Mouse (Mus musculus) liver (tissue): ENCODE measurements at regions not wholly inside any gene's neighbourhood (a gene's known extent, or its start where the extent isn't known, plus 50 kb on each side); places are given as distances from the start of the nearest gene placed in this dataset.
A peak's percentile ranks its signal among the peaks of the same experiment; 100 is the strongest.

Experiments used
- DNase-seq: peaks from one replicate; pipeline ENCODE4 v3.0.0-alpha.2; 2020; ENCODE audit warnings: mixed read lengths

DNA sequence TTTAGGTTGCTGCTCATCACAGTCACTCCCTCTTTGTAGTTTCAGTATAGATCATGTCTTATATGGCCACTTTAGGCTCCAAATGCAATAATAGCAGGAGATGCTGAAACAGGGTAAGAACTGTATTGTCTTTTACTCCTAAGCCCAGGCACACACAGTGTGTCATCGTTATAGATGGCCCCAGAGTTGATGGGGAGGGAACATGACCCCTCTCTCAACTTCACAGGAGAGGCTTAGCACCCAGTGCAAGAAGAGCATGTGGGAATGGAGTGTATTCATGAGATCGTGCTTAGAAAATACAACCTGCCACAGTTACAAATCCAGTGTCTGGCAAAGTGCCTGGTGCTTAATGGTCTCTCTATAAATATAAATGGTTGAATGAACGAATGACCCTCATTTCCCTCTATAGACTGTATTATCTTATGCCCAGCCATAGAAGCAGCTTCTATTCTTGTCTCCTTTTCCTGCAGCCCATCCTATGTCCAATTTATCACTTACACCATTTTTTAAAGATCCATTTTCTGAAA is 363.0 kb downstream of the Sorl1 start:
- DNase-seq: no peak

DNA sequence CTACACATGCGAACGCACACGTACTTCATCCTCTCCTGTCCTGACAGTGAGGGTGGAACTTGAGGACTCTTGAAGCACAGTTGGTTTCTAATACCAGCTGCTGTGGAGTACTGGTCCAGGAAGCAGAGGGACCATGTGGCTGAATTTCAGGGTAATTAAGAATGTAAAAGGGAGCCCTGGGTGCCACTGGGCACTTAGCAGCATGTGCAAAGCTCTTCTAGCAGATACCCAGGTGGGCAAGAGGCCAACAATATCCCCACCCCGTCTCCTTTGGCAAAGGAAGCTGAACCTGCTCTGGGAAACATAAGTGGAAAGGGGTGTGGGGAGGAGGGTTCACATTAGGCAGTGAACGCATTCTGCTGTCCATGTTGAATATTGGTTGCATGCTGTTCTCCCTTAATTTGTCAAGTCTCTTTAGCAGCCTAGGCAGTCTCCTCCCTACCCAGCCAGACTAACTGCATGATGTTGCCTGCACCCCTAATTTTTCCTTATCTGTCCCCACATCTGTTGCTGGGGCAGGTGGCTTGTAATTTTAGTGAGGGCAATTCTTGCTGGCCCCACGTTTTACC is 369.6 kb downstream of the Sorl1 start:
- no peak for DNase-seq

DNA sequence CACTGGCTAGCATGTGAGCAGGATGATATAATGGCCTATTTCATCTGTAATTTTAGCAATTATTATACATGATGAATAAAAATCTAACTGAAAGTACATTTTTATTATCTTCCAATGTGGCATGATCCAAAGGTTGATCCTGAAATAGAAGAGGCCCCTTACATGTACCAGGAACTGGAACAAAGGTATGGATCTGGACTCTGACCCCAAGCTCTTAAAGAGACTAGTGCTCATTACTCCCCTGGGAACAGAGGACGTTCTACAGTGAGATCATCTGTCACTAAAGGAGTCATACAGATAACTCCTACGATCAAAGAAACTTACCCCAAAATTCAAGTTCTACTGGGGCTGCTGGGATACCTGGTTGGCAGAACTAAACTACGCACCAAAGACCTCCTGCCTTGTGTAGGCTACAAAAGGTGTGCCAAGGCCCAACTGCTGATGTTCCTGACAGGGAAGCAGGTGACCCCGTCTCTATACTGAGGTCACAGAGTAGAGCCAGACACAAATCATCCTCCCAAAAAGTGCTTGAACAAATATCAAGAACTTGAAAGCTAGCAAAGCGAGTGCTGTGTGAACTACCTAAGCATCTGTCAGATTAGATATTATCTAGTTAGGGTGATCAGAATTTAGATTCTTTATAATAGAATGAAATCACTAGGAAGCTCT is 378.0 kb downstream of the Sorl1 start:
- no peak for DNase-seq

DNA sequence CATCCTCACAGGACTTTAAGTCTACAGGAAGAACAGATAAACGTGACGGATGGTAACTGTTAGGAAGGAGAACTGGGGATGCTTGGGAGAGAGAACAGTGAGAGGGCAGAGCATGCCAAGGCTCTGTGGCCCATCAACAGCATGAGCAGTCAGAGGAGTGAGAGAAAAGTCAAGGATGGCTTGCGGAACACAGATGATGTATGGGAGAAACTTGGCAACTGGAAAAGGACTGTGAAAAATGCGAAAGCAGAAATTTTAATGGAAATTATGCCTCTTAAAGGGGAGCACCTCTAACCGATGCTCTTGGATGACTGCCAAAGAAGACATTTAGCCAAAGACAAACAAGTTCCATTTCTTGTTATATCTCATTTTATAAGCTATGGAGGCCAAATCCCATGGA is 382.6 kb downstream of the Sorl1 start:
- DNase-seq: no peak

DNA sequence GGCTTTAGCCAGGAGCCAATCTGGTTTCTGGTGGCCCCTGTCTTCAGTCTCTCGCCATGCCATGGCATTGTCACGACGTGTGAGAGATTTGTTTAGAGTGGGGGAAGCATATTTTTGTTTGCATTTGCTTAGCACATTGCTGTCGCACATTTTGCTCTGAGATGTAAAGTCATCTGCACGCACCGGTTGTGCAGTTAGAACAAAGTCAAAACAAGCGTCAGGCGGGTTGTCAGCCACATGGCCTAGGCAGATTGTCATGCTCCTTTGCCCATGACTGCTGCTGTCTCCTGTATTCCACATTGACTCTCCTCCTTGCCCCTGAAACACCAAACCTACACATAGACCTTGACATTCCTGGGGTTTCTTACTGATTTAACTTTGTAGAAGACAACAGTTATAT is 383.6 kb downstream of the Sorl1 start:
- no peak for DNase-seq

DNA sequence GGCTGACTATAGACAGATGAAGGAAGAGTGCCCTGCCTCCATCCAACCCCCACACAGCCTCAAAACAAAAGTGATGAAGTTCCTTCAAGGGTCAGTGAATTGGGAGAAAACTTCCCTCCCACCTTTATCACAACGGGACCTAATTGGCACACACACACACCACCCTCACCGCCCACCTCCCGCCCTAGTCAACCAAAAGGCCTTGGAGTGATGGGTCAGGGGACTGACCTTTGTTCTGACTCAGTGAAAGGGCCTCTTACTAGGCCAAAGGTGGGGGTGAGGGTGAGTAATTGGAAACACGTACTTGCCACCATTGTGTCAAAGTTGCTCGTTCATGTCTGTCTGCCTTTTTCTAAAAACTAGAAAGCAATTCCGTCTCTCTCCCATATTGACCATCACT is 386.4 kb downstream of the Sorl1 start:
- DNase-seq: no peak

DNA sequence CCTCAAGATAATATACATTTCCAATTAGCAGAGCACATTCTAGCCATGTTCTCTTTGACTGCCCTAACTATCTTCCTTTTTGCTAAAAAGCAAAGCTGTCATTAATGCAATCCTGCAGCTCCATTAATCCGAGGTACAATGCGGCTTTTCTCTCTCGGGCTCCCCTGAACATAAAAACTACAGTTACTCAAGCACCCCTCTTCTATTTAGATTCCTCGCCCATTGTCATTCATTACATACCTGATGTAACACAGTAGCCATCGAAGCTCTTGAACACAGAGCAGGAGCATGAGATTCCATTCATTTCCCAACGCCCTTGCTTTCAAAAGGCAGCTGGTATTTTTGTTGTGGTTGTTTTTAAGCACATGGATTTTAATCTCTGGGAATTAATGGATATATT is 387.2 kb downstream of the Sorl1 start:
- no peak for DNase-seq

DNA sequence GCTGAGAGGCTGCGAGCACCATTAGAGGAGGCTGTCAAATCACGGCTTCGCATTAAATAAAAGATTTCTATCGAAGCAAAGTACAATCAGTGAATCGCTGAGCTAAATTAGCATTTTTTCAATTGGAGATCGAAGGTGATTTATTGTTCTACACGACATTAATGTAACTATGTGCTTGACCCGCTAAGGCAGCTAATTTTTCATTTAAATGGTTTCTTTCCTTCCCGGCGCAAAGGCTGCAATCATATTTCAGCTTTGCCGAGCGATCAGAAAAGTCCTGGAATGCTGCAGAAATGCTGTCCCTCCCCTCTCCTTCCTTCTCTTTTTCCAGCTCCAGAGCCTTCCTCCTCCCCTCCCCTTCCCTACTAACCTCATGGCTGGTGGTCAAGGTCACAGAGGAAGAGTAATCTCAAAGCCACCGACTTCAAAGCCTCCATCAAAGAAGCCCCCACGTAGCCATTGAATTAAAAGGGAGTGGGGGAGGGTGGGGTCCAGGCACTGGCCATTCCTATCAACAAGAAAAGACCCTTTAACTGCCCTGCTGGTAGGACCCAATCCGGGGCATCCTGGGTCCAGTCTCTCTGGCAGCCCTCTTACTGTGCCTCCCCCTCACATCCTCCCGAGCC is 387.8 kb downstream of the Sorl1 start:
- DNase-seq: no peak

DNA sequence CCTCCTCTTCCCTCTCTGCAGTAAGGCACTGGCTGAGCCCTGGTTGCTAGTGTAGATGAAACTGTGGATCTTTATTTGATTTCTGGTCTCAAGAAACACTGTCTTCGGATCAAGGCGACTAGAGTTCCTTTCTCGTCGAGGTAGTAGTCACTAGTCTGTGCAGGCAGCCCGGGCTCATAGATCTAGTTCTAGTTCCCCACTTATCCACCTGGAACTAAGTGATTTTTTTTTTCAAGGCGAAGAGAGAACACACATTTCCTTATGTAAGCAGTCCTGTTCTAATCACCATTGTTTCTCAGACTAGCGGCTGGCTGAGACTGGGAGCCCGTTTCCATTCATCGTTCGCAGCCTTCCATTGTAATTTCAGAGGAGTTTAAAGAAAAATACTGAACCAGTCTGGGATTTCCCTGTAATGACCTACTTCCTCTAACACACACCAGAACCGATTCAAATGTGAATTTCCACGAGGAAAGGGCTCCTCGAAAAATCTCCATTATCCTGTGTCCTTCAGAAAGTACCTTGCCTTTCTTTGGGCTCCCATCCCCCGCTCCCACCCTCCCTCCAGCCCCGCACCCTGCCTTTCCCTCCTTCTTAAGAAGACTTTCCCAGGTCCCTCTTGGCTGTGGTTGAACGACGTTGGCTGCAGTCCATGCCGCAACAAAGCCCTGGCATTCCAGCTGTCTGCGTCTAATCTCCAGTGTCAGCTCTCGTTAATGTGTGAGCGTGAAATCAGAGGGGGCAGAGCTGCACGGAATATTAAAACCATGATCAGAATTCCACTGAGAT is 388.5 kb downstream of the Sorl1 start:
- peak; percentile 43 for DNase-seq

DNA sequence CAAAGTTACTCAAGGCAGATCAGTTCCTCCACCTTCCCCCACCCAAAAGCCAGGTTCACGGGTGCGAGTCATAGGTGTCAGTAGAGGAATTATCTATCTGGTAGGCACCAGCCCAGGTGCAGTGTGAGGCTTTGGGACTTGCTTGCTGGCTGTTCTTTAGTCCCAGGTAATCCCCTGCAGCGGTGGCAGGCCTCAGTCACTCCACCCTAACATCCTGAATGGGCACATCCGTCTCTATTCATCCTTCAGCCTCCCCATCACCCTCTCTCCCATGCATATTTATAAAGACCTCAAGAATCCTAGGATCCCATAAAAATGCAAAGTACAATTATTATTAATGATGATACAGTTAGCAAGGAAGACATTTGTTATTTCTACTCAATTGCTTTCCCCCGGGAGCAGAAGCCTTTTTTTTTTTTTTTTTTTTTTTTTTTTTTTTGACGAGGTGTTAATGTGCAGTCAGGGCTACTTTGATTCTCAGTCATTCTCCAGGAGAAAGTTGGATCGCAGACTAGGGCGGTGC is 389.1 kb downstream of the Sorl1 start:
- no peak for DNase-seq

DNA sequence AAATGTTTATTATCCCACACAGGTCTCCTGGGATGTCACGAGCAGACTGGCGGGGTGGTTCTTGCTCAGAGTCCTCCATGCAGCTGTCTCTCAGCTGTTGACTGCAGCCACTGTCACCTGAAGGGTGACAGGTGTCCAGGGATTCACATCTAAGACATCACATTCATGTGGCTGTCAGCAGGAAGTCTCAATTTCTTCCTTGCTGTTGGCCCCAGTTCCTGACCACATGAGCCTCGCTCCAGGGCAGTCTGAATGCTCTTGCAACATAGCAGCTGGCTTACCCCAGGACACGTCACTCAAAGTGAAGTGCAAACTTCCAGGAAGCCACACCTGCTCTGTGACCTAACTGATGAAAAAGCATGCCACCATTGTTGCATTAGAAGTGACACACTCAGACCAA is 402.5 kb downstream of the Sorl1 start:
- DNase-seq: no peak

DNA sequence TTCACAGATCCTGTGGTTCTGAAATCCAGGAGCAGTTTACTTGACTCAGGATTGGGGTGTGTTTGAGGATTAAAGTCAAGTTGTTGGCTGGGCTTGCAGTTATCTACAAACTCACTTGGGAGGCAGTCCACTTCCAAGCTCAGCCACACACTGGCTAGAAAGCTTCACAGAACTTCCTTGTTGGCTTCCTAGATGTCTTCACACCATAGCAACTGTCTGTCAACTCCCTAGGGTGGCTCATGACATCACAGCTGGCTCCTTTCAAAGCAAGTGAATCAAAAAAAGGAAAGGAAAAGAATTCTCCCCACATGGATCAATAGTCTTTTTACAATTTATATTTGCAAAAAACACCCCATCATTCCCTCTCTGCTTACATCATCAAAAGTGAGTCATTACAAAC is 408.9 kb downstream of the Sorl1 start:
- no peak for DNase-seq

DNA sequence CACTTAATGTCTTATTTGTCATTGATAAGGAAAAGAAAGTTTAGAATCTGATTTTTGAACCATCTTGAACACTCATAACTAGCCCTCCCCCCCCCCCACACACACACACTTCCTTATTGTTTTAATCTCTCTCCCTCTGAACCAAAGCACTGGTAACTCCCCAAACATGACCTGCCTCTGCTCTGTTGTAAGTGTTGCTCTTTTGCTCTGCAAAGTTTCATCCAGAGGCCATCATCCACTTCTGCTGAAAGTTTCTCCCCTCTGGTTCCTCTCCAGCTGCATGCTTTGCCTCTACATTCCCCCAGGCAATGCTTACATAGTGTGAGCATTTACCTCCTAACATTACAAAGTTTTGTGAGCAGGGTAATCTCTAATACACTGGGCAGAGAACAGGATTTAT is 418.1 kb downstream of the Sorl1 start:
- DNase-seq: no peak

DNA sequence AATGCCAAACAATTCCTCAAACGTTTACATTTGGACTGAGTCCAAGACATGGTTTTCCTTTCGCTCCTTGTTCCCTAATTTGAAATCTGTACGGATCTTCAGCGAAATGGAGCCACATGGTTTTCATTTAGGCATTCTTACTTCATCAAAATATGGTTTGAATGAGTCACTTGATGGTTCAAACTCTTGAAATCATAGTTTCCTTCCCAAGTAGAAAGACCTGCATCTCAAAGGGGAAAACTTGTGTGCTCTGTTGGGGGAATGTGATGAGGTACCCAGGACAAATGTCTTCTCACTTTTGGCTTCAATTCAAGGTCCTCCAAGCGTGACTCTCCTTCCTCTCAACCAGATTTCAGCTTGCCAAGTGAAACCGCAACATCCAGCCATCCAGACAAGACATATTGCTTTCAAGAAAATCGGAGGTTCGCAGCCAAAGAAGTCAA is 418.6 kb downstream of the Sorl1 start:
- DNase-seq: no peak

DNA sequence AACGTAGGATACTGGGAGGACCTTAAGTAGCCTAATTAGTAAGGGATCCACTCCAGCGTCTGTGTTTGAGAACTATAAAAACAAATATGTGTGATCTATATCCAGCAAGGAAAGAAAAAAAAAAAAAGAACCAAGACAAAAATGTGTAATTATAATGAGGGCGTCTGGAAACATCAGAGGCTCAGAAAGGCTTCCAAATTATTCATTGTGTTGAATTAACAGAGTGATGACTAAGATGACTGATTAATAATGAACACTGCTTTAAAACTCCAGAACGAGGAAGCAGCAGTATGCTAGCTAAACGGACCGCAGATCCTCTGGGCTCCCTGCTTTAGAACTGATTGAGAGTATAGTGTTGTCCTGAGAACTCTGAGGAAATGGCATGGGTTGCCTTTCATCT is 421.0 kb downstream of the Sorl1 start:
- DNase-seq: no peak

DNA sequence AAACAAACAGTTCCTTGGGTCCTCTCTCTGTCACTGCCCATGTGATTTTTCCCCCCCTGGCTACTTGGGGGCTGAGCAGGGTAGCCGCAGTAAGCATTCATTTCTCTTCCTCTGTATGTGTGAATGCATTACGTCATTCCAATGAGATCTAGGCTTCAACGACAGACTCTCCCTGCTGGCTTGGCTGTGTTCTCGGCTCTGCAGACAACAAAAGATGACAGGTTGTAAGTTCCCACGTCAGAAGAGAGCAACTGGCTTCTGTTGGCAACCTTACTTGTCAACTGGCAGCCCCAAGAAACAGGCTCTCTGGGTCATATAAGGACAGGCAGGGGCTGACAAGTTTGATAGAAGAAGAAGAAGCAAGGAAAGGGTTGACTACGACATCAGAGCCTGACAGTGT is 423.4 kb downstream of the Sorl1 start:
- no peak for DNase-seq

DNA sequence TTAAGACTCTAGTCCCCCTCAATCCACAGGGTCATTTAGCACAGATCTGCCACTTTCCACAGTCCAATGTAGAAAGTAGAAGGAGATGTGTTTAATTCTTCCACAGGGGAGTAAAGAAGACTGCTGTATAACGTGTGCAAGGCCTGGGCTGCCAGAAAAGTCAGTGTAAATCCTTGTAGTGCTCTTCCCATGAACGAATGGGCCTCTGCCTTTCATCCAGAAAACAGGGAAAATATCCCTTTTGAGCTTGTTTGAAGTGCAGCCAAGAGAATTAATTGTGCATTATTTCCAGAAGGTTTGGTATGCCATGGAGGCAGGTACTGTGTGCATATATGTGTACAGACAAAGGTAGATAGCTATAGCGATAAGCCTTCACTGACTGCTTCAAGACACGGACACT is 425.1 kb downstream of the Sorl1 start:
- DNase-seq: no peak

DNA sequence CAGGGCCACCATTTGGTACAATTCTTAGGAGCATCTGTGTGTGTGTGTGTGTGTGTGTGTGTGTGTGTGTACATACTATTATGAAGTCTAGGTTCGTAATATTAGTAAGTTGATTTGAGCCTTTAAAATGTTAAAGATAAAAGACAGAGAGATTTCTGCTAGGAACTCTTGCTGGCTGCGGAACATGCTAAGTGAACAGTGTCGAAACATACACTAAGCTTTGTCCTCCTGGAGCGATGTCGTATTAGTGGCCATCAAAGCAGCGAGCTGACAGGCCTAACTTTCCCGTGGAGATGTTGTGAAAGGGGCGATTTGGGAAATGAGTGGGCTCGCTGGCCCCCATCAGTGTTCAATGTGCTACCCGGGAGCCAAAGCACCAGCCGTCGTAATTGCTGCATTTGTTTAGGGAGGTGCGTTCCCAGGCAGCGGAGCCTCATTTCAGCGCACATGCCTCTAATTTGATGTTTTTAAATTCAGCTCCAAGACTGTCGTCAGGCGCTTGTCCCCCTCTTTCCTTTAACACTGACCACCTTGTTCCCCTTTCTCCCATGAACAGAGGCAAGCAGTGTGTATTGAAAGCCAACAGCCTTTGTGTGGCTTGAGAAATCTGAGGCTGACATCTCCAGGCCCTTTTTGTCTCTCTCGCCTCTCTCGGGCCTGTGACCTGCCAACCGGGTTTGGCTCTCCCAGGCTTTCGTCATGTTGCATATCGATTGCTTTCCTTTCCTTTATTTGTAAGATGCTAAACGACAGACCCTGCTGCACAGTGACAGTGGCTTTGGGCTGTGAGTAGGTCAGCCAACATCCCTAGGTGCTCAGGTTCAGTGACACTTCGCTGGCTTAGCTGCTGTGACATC is 426.3 kb downstream of the Sorl1 start:
- DNase-seq: no peak

DNA sequence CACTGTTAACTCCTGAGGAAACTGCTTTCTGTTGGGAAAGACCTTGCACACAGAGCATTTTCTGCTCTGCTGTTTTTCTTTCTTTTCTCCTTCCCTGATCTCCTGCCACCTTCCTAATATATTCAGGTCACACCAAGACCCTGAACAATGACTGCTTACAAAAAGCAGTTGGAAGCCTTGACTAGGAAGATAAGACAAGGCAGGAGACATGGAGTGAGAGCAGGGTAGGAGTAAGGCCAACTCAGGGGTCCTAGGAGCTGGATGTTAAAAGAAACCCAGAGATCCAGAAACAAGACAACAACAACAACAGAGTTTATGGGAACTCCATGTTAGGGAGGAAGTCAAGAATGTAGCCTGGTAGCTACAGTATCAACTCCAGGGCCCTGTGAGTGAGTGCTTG is 426.9 kb downstream of the Sorl1 start:
- no peak for DNase-seq

DNA sequence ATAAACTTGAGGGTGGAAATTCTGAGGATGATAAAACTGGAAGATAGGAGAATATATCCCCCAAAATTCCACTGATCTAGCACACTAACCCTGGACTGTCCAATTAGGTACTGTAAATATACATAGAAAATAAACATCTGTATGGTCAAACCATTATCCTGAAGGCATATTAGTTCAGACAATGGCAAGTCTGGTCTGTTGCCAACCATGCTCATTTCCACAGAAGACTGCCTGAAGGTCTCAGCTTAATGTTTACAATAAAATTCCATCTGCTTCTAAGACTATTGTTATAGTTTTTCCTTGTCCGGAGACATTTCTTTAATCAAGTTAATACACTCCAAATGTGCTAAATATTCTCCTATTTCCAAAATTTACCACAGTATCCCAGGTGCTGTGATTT is 441.2 kb downstream of the Sorl1 start:
- no peak for DNase-seq

DNA sequence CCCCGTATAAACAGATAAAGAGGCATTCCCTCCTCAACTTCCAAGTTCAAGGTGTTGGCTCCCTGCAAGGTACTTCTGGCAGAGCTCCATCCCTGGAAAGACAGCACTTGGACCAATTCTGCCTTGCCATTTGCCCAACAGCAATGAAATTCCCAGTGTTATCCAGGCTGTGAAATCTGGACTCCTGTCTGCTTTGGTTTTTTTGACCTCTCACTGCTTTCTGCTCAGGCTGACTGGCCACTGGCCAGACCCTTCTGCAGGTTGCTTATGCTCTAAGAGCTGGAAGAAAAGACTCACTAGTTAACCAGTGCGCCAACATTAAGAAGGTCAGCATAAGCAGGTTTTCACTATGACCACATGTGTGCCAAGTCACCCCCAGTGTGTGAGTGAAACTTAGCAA is 448.4 kb downstream of the Sorl1 start:
- DNase-seq: no peak

DNA sequence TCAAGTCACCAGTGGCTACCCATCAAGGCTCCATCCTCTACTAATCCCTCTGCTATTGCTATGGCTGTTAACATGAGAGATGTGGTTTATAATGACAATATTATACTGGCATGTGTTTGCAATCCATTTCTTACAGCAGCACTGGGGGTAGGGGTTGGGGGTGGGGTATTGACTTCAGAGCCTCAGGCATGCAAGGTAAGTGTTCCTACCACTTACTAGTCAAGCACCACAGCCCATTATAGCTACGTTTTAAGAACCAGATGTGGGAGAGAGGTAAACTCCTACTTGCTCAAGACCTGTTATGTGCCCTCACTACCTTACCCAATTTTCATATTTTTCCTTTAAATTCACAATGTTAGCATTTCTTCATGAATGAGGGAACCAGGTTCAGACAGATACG is 451.1 kb downstream of the Sorl1 start:
- no peak for DNase-seq
